Mouse (Mus musculus) hindbrain, embryonic 15.5 days (tissue): Measurements from ENCODE around the gene Cdh13. TPM values are rescaled to one million over a fixed set of nuclear protein-coding genes. Genes with fewer than 3 reads are reported as not detected.

ENCODE experiments used
- ATAC-seq: fragments of 200-750 bp; cut with Nextera tagmentation; 2 replicates; pipeline ENCODE4 v1.8.0; 2017; ENCODE audit warnings: low read depth, moderate number of reproducible peaks, moderate TSS enrichment; ENCODE audit not compliant: low FRiP score
- H3K27ac ChIP-seq: fragments of 300-500 bp; sonication (generic); replicated peaks from 2 replicates; pipeline ENCODE4 v1.5.1; 2015; ENCODE audit warnings: mild to moderate bottlenecking, inconsistent platforms
- H3K27me3 ChIP-seq: fragments of 300-500 bp; sonication (generic); 2 replicates; pipeline ENCODE4 v1.6.1; 2015; ENCODE audit warnings: control low read depth, inconsistent platforms
- H3K36me3 ChIP-seq: fragments of 300-500 bp; sonication (generic); 2 replicates; pipeline ENCODE4 v1.6.1; 2015; ENCODE audit warnings: control low read depth, inconsistent platforms
- H3K4me1 ChIP-seq: fragments of 300-500 bp; sonication (generic); replicated peaks from 2 replicates; pipeline ENCODE4 v1.6.1; 2015; ENCODE audit warnings: control low read depth, inconsistent platforms
- H3K4me2 ChIP-seq: fragments of 300-500 bp; sonication (generic); 2 replicates; pipeline ENCODE4 v1.6.1; 2015; ENCODE audit warnings: moderate library complexity, mild to moderate bottlenecking, inconsistent platforms
- H3K4me3 ChIP-seq: fragments of 300-500 bp; sonication (generic); 2 replicates; pipeline ENCODE4 v1.5.1; 2015; ENCODE audit warnings: mild to moderate bottlenecking, inconsistent platforms
- H3K9ac ChIP-seq: fragments of 300-500 bp; sonication (generic); 2 replicates; pipeline ENCODE4 v1.6.1; 2015; ENCODE audit warnings: inconsistent platforms
- H3K9me3 ChIP-seq: fragments of 300-500 bp; sonication (generic); 2 replicates; pipeline ENCODE4 v1.6.1; 2016; ENCODE audit warnings: control low read depth, inconsistent platforms
- WGBS: fragments of 180-500 bp; shearing (Covaris S2); methylation state at CpG from one replicate; pipeline ENCODE4 v1.1.7; 2015; 5-methylcytosine and 5-hydroxymethylcytosine counted together
- polyA plus RNA-seq: library from polyadenylated mRNA; unstranded; fragments of >200 nt; fragmentation: Nextera tagmentation; extraction: Ambion mirVana; gene quantifications from 2 replicates; pipeline ENCODE4 v1.2.1, GENCODE M21; 2015

Cdh13 gene
- polyA plus RNA-seq, 1 experiment from 2014 or later, result 112 TPM

- no peak overlapping the region for H3K9ac ChIP-seq
- no peaks in the 10 kb centered on the region for H3K27me3 ChIP-seq
- no peaks in the 10 kb centered on the region for H3K36me3 ChIP-seq
- ATAC-seq, result no peak
- no peaks in the 10 kb centered on the region for H3K4me1 ChIP-seq
- no peak overlapping the region for H3K27ac ChIP-seq
- no peak overlapping the region for H3K4me3 ChIP-seq
- H3K4me2 ChIP-seq, result no peak overlapping the region
- 72% methylated on average over 10 of the region's 10 CpGs for WGBS
- no peaks in the 10 kb centered on the region for H3K9me3 ChIP-seq
Measured at GRCm38 (mm10) chr8:118611551-118611950, 328.0 kb downstream of the Cdh13 start.

- Histone ChIP-seq H3K4me2 (no peak overlapping the region), H3K4me1 (no peaks in the 10 kb centered on the region), H3K9ac (no peak overlapping the region), H3K27me3 (no peaks in the 10 kb centered on the region), H3K27ac (no peak overlapping the region), H3K4me3 (no peak overlapping the region), H3K9me3 (no peaks in the 10 kb centered on the region), H3K36me3 (no peaks in the 10 kb centered on the region)
- no peak for ATAC-seq
- 94% methylated on average over 10 of the region's 10 CpGs for WGBS
Measured at GRCm38 (mm10) chr8:118618195-118618594, 334.7 kb downstream of the Cdh13 start.

DNA sequence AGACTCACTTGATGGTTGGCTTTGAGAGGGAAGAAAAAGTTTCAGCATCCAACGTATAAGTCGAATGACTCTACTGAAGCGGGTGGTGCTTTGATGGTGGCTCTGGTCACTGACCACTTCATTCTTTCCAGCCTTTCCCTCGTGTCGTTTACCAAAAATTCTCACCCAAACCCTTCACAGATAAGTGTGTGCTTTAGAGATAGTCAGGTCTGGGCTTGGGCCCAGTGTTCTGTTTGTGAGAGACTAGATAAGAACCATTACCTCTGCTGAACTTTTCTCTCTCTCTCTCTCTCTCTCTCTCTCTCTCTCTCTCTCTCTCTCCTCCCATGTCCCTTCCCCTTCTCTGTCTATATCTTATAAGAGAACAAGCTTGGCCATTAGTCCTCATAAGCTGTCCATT lies 342.9 kb downstream of the Cdh13 start:
- Histone ChIP-seq H3K9ac (no peak overlapping the region), H3K4me2 (no peak overlapping the region), H3K27me3 (no peaks in the 10 kb centered on the region), H3K36me3 (no peaks in the 10 kb centered on the region), H3K4me3 (no peak overlapping the region), H3K4me1 (peaks cover 6% of the 10 kb centered on the region; the same call in 1 of the 2 replicates), H3K27ac (no peak overlapping the region), H3K9me3 (no peaks in the 10 kb centered on the region)
- no peak for ATAC-seq
- WGBS, result 92% methylated on average over 5 of the region's 5 CpGs

DNA sequence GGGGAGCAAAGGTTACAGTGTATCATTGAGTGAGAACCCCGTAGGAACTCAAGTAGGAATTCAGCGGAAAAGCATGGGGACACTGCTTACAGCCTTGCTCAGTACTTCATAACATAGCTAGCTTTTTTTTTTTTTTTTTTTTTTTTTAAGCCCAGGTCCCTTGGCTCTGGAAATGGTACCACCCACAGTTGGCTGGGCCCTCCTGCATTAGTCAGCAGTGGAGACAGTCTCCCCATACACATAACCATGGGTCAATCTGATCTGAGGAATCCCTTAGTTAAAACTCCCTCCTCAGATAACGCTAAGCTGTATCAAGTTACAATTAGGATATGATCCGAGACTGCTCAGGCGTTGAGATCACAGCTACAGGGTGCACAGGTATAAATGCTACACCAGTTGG lies 344.2 kb downstream of the Cdh13 start:
- no peak overlapping the region for H3K4me2 ChIP-seq
- H3K9me3 ChIP-seq, result no peaks in the 10 kb centered on the region
- H3K4me3 ChIP-seq, result no peak overlapping the region
- no peak overlapping the region for H3K27ac ChIP-seq
- H3K4me1 ChIP-seq, result peaks cover 6% of the 10 kb centered on the region; the same call in 1 of the 2 replicates
- ATAC-seq, result no peak
- 90% methylated on average over 5 of the region's 5 CpGs for WGBS
- no peaks in the 10 kb centered on the region for H3K27me3 ChIP-seq
- no peaks in the 10 kb centered on the region for H3K36me3 ChIP-seq
- no peak overlapping the region for H3K9ac ChIP-seq

- Histone ChIP-seq H3K4me1 (peaks cover 6% of the 10 kb centered on the region; the same call in 1 of the 2 replicates), H3K4me2 (no peak overlapping the region), H3K9me3 (no peaks in the 10 kb centered on the region), H3K27ac (no peak overlapping the region), H3K27me3 (no peaks in the 10 kb centered on the region), H3K4me3 (no peak overlapping the region), H3K36me3 (no peaks in the 10 kb centered on the region), H3K9ac (no peak overlapping the region)
- 33% methylated on average over 8 of the region's 8 CpGs for WGBS
- peak; percentile 74 for ATAC-seq
Measured at GRCm38 (mm10) chr8:118628702-118629101, 345.2 kb downstream of the Cdh13 start.

DNA sequence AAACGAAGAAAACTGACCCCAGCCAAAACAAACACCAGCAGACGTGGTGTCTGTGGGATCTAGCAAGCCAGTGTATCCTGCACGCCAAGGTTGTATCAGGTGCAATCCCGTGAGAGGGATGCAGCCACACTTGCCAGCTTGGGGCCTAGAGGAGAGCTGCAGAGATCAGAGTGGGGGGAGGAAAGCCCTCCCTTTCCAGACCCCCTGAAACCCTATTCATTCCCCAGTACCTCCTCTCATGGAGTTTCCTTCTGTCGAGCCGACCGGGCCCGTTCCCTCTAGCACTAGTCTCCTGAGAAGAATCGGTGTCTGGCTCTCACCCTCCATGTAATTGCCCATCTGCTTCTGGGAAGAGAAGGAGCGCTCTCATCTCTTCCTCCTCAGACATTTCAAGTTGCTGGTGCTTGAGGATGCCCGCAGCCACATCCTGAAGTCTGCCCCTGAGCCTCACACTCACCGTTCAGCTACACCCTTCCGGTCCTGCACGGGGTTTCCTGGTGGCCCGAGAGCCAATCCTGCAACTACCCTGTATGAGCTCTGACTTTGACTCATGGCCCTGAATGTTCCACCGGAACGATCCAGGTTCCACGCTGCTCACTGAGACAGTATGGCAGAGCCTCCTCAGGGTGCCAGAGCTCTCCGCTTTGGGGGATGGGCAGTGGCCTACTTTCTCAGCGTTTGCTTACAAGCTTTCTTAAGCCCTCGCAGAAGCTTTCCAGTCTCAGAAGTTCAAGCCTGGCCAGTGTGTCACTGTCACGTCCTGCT lies 351.9 kb downstream of the Cdh13 start:
- ATAC-seq, result no peak
- no peaks in the 10 kb centered on the region for H3K27me3 ChIP-seq
- H3K4me2 ChIP-seq, result no peak overlapping the region
- no peak overlapping the region for H3K9ac ChIP-seq
- peaks cover 3% of the 10 kb centered on the region; the same call in 1 of the 2 replicates for H3K4me1 ChIP-seq
- H3K36me3 ChIP-seq, result no peaks in the 10 kb centered on the region
- H3K4me3 ChIP-seq, result no peak overlapping the region
- H3K27ac ChIP-seq, result no peak overlapping the region
- H3K9me3 ChIP-seq, result no peaks in the 10 kb centered on the region
- 66% methylated on average over 22 of the region's 22 CpGs for WGBS

- Histone ChIP-seq H3K9me3 (no peaks in the 10 kb centered on the region), H3K9ac (no peak overlapping the region), H3K27ac (no peak overlapping the region), H3K36me3 (no peaks in the 10 kb centered on the region), H3K4me3 (no peak overlapping the region), H3K4me1 (no peaks in the 10 kb centered on the region; the same call in 1 of the 2 replicates), H3K27me3 (no peaks in the 10 kb centered on the region), H3K4me2 (no peak overlapping the region)
- 78% methylated on average over 8 of the region's 8 CpGs for WGBS
- no peak; the same call in 1 of the 2 replicates for ATAC-seq
Measured at GRCm38 (mm10) chr8:118639606-118640005, 356.1 kb downstream of the Cdh13 start.

GRCm38 (mm10) chr8:118641799-118642198 lies 358.3 kb downstream of the Cdh13 start:
- no peaks in the 10 kb centered on the region for H3K9me3 ChIP-seq
- no peak overlapping the region for H3K27ac ChIP-seq
- H3K4me2 ChIP-seq, result no peak overlapping the region
- WGBS, result 90% methylated on average over 4 of the region's 4 CpGs
- H3K4me1 ChIP-seq, result no peaks in the 10 kb centered on the region
- ATAC-seq, result no peak
- H3K27me3 ChIP-seq, result no peaks in the 10 kb centered on the region
- H3K36me3 ChIP-seq, result no peaks in the 10 kb centered on the region
- H3K9ac ChIP-seq, result no peak overlapping the region
- no peak overlapping the region for H3K4me3 ChIP-seq

DNA sequence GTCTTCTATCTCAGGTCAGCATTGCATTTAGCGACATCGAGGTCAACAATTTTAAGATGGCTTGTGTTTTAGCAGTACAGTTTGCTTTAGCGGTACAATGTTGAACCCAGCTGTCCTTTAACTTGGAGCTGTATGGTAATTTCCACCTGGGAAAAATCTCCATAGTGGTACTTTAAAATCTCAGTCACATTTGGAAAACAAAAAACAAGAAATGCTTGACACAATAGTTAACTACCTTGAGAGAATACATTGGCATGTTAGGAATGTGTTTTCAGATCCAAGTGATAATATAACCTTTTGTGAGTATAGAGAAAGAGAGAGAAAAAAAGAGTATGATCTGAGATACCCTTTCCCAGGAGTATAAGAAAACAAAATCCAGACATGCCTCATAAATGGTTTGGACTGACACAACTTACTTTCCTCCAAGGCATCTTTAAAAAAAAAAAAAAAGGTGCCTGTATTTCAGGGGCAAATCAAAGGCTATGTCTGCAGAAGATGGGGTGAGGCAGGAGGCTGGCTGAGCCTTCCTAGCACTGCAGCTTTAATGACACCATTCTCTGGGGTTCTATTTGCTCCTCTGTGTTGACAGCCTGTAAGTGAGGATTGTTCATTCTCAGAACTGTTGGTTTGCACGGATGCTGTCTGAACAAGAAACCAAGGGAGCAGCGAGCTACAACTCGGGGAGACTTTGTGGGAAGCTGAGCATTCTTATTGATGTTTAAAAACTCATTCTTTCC lies 365.4 kb downstream of the Cdh13 start:
- Histone ChIP-seq H3K4me3 (no peak overlapping the region), H3K4me2 (no peak overlapping the region), H3K4me1 (no peaks in the 10 kb centered on the region), H3K9me3 (no peaks in the 10 kb centered on the region), H3K27me3 (no peaks in the 10 kb centered on the region), H3K27ac (no peak overlapping the region), H3K9ac (no peak overlapping the region), H3K36me3 (no peaks in the 10 kb centered on the region)
- WGBS, result 76% methylated on average over 6 of the region's 6 CpGs
- no peak for ATAC-seq

DNA sequence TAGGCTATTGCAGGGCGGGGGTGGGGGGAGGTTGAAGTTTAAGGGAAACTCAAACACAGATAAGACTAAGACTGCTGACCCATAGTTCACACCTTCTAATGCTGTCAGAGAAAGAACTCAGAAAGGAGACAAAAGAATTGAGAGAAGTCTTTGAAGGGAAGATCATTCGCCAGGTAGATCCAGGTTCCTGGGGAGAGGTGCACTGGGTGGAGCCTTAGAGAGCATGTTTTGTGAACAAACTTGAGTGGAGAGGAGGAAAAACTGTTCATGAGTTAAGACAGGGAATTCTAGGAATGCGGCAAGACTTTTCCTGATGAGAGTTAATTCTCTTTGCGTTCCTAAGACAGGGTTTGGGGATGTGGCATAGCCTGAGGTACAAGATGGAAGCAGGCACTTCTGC lies 366.4 kb downstream of the Cdh13 start:
- Histone ChIP-seq H3K9ac (no peak overlapping the region), H3K27ac (no peak overlapping the region), H3K4me3 (no peak overlapping the region), H3K4me2 (no peak overlapping the region), H3K4me1 (no peaks in the 10 kb centered on the region), H3K9me3 (no peaks in the 10 kb centered on the region), H3K27me3 (no peaks in the 10 kb centered on the region), H3K36me3 (no peaks in the 10 kb centered on the region)
- WGBS, result 91% methylated on average over 4 of the region's 4 CpGs
- no peak for ATAC-seq

DNA sequence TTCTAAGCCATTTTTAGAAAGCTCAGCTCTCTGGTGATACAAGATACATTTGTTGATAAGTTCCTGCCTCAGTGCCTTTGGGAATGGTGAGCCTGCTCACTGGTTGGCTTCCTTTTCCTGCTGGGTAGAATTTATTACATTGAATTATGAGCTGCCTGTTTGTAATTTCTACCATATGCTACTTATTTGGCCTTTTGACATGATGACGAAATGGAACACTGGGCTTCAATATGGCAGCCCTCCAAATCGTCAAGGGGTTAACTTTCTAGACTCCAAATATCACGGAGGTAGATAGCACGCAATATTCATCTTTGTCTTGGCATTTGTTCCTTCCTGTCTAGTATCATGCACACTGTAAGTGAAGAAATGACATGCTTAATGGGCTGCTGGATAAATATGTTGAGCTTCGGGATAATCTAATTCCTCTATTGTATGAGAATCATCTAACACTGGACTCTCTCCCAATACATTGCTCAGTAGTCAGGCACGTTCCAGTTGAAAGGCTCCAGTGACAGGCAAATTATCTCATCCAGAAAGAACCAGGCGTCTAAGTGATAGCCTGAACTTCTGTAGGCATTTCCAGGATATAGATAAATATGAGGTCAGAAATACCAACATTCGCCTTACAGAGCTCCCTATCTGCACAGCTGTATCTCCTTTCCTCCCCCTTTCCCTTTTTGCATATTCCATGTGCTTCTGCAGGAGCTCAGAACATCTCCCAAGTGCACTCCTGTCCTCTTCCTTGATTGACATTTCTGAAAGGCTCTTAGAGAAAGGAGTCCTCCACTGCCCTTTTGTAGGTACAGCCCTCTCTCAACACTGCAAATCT lies 378.7 kb downstream of the Cdh13 start:
- Histone ChIP-seq H3K4me3 (no peak overlapping the region), H3K9me3 (peaks cover 3% of the 10 kb centered on the region; the same call in 1 of the 2 replicates), H3K4me1 (no peaks in the 10 kb centered on the region), H3K27ac (no peak overlapping the region), H3K9ac (no peak overlapping the region), H3K27me3 (no peaks in the 10 kb centered on the region), H3K4me2 (no peak overlapping the region), H3K36me3 (no peaks in the 10 kb centered on the region)
- WGBS, result 71% methylated on average over 8 of the region's 8 CpGs
- ATAC-seq, result no peak

DNA sequence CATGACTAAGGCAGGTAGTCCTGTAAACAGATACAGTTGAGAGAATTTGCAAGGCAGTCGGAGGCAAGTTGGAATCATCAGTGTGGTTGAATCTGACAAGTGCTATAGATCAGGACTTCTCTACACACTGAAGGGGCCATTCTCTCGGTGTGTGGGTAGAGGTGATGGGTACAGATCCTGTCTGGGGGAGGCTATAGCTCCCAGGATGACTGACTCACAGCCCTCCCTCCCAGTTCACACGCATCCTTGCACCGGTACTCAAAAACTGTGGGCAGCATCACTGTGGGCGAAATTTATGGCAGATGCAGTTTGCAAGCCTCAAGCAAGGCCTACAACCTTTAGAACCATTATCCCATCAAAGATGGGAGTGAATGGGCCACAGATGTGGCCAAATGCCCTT lies 381.5 kb downstream of the Cdh13 start:
- no peaks in the 10 kb centered on the region for H3K36me3 ChIP-seq
- no peak for ATAC-seq
- 82% methylated on average over 5 of the region's 5 CpGs for WGBS
- no peaks in the 10 kb centered on the region for H3K27me3 ChIP-seq
- no peak overlapping the region for H3K4me2 ChIP-seq
- H3K4me3 ChIP-seq, result no peak overlapping the region
- peaks cover 3% of the 10 kb centered on the region; the same call in 1 of the 2 replicates for H3K9me3 ChIP-seq
- H3K9ac ChIP-seq, result no peak overlapping the region
- H3K4me1 ChIP-seq, result peaks cover 6% of the 10 kb centered on the region; the same call in 1 of the 2 replicates
- no peak overlapping the region for H3K27ac ChIP-seq
